In genomic region chr17:78197111-78197510, GRCm38 (mm10) we compare ENCODE assay signal across 8 mouse cellular contexts. TPM values are rescaled to one million over a fixed set of nuclear protein-coding genes. Genes with fewer than 3 reads are reported as not detected.
DNase-seq lines count a peak whose midpoint lies in the region; ATAC-seq and TF ChIP-seq lines count a peak whose summit lies in the region.
"Had no signal": no experiment of that assay in that cellular context is flagged by ENCODE, and none has a peak within 500 bp of the region (broad histone marks: within the 10 kb centered on the region; RNA-seq: fewer than 3 reads in every experiment).

No protein-coding gene starts in this region.

- TF ChIP-seq POLR2A in cerebellum, adult 2 months (IDR thresholded peaks at IDR 0.05; ENCODE audit: borderline replicate concordance, insufficient read depth, low read length), result no peak

- 16% methylated on average over 7 of the region's 7 CpGs for WGBS in midbrain, embryonic 11.5 days
- WGBS in midbrain, embryonic 16.5 days, result 22% methylated on average over 7 of the region's 7 CpGs
- WGBS in cerebellum, adult 2 months, result 14% methylated on average over 7 of the region's 7 CpGs
- 20% methylated on average over 7 of the region's 7 CpGs for WGBS in lung, embryonic 14.5 days

- H3K9ac ChIP-seq in midbrain, embryonic 11.5 days (ENCODE audit: low read length), result no peak overlapping the region
- H3K9ac ChIP-seq in midbrain, embryonic 16.5 days (ENCODE audit: low read depth, low read length), result no peak overlapping the region
- no peak overlapping the region for H3K9ac ChIP-seq in lung, embryonic 14.5 days

- H3K4me2 ChIP-seq in midbrain, embryonic 11.5 days, result no peak overlapping the region
- H3K4me2 ChIP-seq in midbrain, embryonic 16.5 days (ENCODE audit: low read length), result no peak overlapping the region
- no peak overlapping the region for H3K4me2 ChIP-seq in lung, embryonic 14.5 days

- TF ChIP-seq CTCF in cerebellum, adult 2 months (IDR thresholded peaks at IDR 0.05; ENCODE audit: borderline replicate concordance, insufficient read depth, low read depth, low read length), result peak; percentile 87
- TF ChIP-seq CTCF in lung, embryonic 14.5 days (IDR thresholded peaks at IDR 0.05; ENCODE audit: low read depth), result peak; percentile 83

- no peaks in the 10 kb centered on the region for H3K36me3 ChIP-seq in midbrain, embryonic 11.5 days (ENCODE audit: control insufficient read depth, insufficient read depth, low read length)
- no peaks in the 10 kb centered on the region for H3K36me3 ChIP-seq in midbrain, embryonic 16.5 days (ENCODE audit: control insufficient read depth, insufficient read depth, low read length)
- H3K36me3 ChIP-seq in lung, embryonic 14.5 days (ENCODE audit: insufficient read depth), result no peaks in the 10 kb centered on the region

- no peaks in the 10 kb centered on the region; the same call in 1 of the 2 replicates for H3K27me3 ChIP-seq in midbrain, embryonic 11.5 days (ENCODE audit: control insufficient read depth, insufficient read depth, low read length)
- no peaks in the 10 kb centered on the region for H3K27me3 ChIP-seq in midbrain, embryonic 16.5 days (ENCODE audit: control insufficient read depth, insufficient read depth, low read depth, low read length)
- no peaks in the 10 kb centered on the region for H3K27me3 ChIP-seq in cerebellum, adult 2 months (ENCODE audit: control insufficient read depth, insufficient read depth, low read length)
- 0 out of 2 replicates have a peak, but pooled peaks cover 24% of the 10 kb centered on the region for H3K27me3 ChIP-seq in lung, embryonic 14.5 days (ENCODE audit: insufficient read depth, low read length)

- no peak overlapping the region for H3K4me3 ChIP-seq in midbrain, embryonic 11.5 days (ENCODE audit: low read depth, low read length)
- no peak overlapping the region for H3K4me3 ChIP-seq in midbrain, embryonic 16.5 days (ENCODE audit: low read depth, low read length)
- no peak overlapping the region for H3K4me3 ChIP-seq in cerebellum, adult 2 months (replicated peaks; ENCODE audit: insufficient read depth, low read depth, low read length)
- H3K4me3 ChIP-seq in lung, embryonic 14.5 days (ENCODE audit: low read depth, low read length), result no peak overlapping the region
- H3K4me3 ChIP-seq: megakaryocyte, embryonic 14.5 days had no signal

- no peak for ATAC-seq in midbrain, embryonic 11.5 days (ENCODE audit: low FRiP score)
- no peak for ATAC-seq in midbrain, embryonic 16.5 days
- no peak for ATAC-seq in lung, embryonic 14.5 days (ENCODE audit: insufficient read depth)

- H3K27ac ChIP-seq in midbrain, embryonic 11.5 days (ENCODE audit: low read depth, low read length), result no peak overlapping the region
- no peak overlapping the region for H3K27ac ChIP-seq in midbrain, embryonic 16.5 days (ENCODE audit: low read length)
- H3K27ac ChIP-seq in cerebellum, adult 2 months (ENCODE audit: insufficient read depth, low read length), result no peak overlapping the region
- no peak overlapping the region for H3K27ac ChIP-seq in lung, embryonic 14.5 days (ENCODE audit: low read depth)

- peaks cover 2% of the 10 kb centered on the region for H3K4me1 ChIP-seq in midbrain, embryonic 11.5 days (ENCODE audit: control insufficient read depth, insufficient read depth, low read length)
- H3K4me1 ChIP-seq in midbrain, embryonic 16.5 days (ENCODE audit: control insufficient read depth, insufficient read depth, low read length), result 0 out of 2 replicates have a peak, but pooled peaks cover 3% of the 10 kb centered on the region
- peaks cover 6% of the 10 kb centered on the region for H3K4me1 ChIP-seq in cerebellum, adult 2 months (ENCODE audit: control insufficient read depth, insufficient read depth, low read length)
- 0 out of 2 replicates have a peak, but pooled peaks cover 3% of the 10 kb centered on the region for H3K4me1 ChIP-seq in lung, embryonic 14.5 days (ENCODE audit: insufficient read depth)

- peak; percentile 89 for DNase-seq in midbrain, embryonic 11.5 days (ENCODE audit: low spot score, missing footprints)
- peak; percentile 20 for DNase-seq in T-cell, adult 2 months (ENCODE audit: low spot score)
- peak; percentile 72 to 74 for DNase-seq in cerebellum, adult 2 months
- DNase-seq in heart, adult 8-10 months (ENCODE audit: low spot score), result peak; percentile 63
- DNase-seq in lung, embryonic 14.5 days, result peak; percentile 76
- peak; percentile 73 for DNase-seq in testis, postnatal 10 days (ENCODE audit: low spot score)

- H3K9me3 ChIP-seq in midbrain, embryonic 11.5 days (ENCODE audit: control insufficient read depth, low read length), result no peaks in the 10 kb centered on the region
- H3K9me3 ChIP-seq in midbrain, embryonic 16.5 days (replicated peaks; ENCODE audit: control insufficient read depth, low read length, poor library complexity, severe bottlenecking), result no peaks in the 10 kb centered on the region
- no peaks in the 10 kb centered on the region for H3K9me3 ChIP-seq in lung, embryonic 14.5 days (ENCODE audit: low read depth, low read length)
- H3K9me3 ChIP-seq: megakaryocyte, embryonic 14.5 days had no signal

RNA-seq across cellular contexts. Expression of gene Crim1, which starts 2.9 kb away (rescaled TPM):
- 4.4 and 5.1 TPM in 2 replicates for polyA plus RNA-seq in midbrain, embryonic 11.5 days (2014; fragmentation: Nextera tagmentation; extraction: Ambion mirVana)
- polyA plus RNA-seq in midbrain, embryonic 16.5 days (2015; fragmentation: Nextera tagmentation; extraction: Ambion mirVana), result 11.2 and 11.9 TPM in 2 replicates
- 34.4 and 35.8 TPM in 2 replicates for polyA plus RNA-seq in cerebellum, adult 2 months (2012; rRNA removed)
- total RNA-seq in heart, adult 8-10 months (2022), result 10 to 100 TPM; 58.6 to 70.9 (median 67.5) TPM
- polyA plus RNA-seq in lung, embryonic 14.5 days (2014; fragmentation: Nextera tagmentation; extraction: Ambion mirVana), result 3.1 and 5.7 TPM in 2 replicates

Comparison
In these comparisons a context has a peak if more than half of its experiments do, and no peak if none do; other contexts are left out.
1. DNase-seq: peak in every context shown above with its lines; median percentile 89 in midbrain, embryonic 11.5 days; 76 in lung, embryonic 14.5 days; 73 in cerebellum, adult 2 months; 73 in testis, postnatal 10 days; 63 in heart, adult 8-10 months; 20 in T-cell, adult 2 months.